Mouse (Mus musculus) MEL (cell line): Measurements from ENCODE around the gene 4930438A08Rik.

Experiments
- CHD2 ChIP-seq: IDR thresholded peaks from 2 replicates; pipeline ENCODE4 v1.6.1; 2011; ENCODE audit warnings: low read length, improper control_type of control experiment
- CTCF ChIP-seq, 3 experiments: IDR thresholded peaks in 2 of 3; conservative IDR thresholded peaks in 1 of 3; 2 replicates each; pipeline ENCODE4 v1.5.1; 2011 to 2012; ENCODE audit warnings: low read length in 3 of 3, low read depth in 2 of 3, mild to moderate bottlenecking in 2 of 3, improper control_type of control experiment in 1 of 3, inconsistent platforms in 1 of 3, mixed read lengths in 1 of 3, moderate library complexity in 1 of 3; ENCODE audit not compliant: control insufficient read depth in 1 of 3, insufficient read depth in 1 of 3, poor library complexity in 1 of 3, severe bottlenecking in 1 of 3
- EP300 ChIP-seq, 2 experiments: IDR thresholded peaks; 2 replicates each; pipeline ENCODE4 v1.6.1; 2011; ENCODE audit warnings: improper control_type of control experiment in 2 of 2, low read length in 2 of 2, low read depth in 1 of 2, mild to moderate bottlenecking in 1 of 2
- GABPA ChIP-seq: IDR thresholded peaks from 2 replicates; pipeline ENCODE4 v1.6.1; 2012; ENCODE audit warnings: low read depth, mild to moderate bottlenecking, inconsistent platforms, low read length, improper control_type of control experiment, moderate library complexity
- GATA1 ChIP-seq: IDR thresholded peaks from 2 replicates; pipeline ENCODE4 v1.6.1; 2011; ENCODE audit warnings: low read depth, low read length, improper control_type of control experiment
- NELFE ChIP-seq: IDR thresholded peaks from 2 replicates; pipeline ENCODE4 v1.6.1; 2011; ENCODE audit warnings: low read depth, low read length, improper control_type of control experiment
- POLR2A ChIP-seq, 2 experiments: IDR thresholded peaks; 2 replicates each; pipeline ENCODE4 v1.6.1; 2011 to 2012; ENCODE audit warnings: low read length in 2 of 2, mild to moderate bottlenecking in 2 of 2, control low read depth in 1 of 2, improper control_type of control experiment in 1 of 2, low read depth in 1 of 2, moderate library complexity in 1 of 2; ENCODE audit not compliant: control insufficient read depth in 1 of 2, insufficient read depth in 1 of 2, poor library complexity in 1 of 2
- ZKSCAN1 ChIP-seq: IDR thresholded peaks from 2 replicates; pipeline ENCODE4 v1.6.1; 2012; ENCODE audit warnings: low read depth, mild to moderate bottlenecking, inconsistent platforms, low read length, improper control_type of control experiment, moderate library complexity
- ZMIZ1 ChIP-seq: IDR thresholded peaks from 2 replicates; pipeline ENCODE4 v1.6.1; 2012; ENCODE audit warnings: low read depth, mild to moderate bottlenecking, inconsistent platforms, low read length, improper control_type of control experiment, moderate library complexity

DNA sequence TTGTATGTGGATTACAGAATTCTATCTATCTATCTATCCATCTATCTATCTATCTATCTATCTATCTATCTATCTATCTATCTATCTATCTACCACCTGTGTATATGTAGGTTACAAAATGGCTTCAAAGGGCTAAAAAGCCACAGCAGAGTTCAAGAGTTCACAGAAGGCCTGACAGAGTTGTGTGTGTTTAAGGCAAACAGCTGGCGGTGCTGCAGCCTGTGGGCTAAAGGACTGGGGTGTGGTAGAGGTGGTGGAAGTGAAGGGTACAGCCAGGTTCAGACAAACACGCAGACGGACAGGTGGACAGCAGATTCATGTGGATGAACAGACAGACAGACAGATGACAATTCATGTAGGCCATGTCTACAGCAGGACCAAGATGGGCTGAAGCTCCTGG lies 6.3 kb upstream of the 4930438A08Rik start:
- TF ChIP-seq POLR2A (IDR thresholded peaks at IDR 0.05; ENCODE audit: control insufficient read depth in 1 of 2, insufficient read depth in 1 of 2, low read depth in 1 of 2, low read length in 2 of 2, poor library complexity in 1 of 2): no peak
- no peak for TF ChIP-seq ZMIZ1
- TF ChIP-seq NELFE: no peak
- no peak for TF ChIP-seq ZKSCAN1
- no peak for TF ChIP-seq GABPA
- no peak for TF ChIP-seq CTCF (IDR thresholded peaks at IDR 0.05 in 2 of 3, conservative IDR thresholded peaks at IDR 0.05 in 1 of 3; ENCODE audit: control insufficient read depth in 1 of 3, insufficient read depth in 1 of 3, low read depth in 2 of 3, low read length in 3 of 3, poor library complexity in 1 of 3, severe bottlenecking in 1 of 3)
- no peak for TF ChIP-seq EP300 (IDR thresholded peaks at IDR 0.05; ENCODE audit: low read depth in 1 of 2, low read length in 2 of 2)
- no peak for TF ChIP-seq CHD2
- no peak for TF ChIP-seq GATA1
